Mouse (Mus musculus) neural tube, embryonic 12.5 days (tissue): ENCODE measurements at regions not wholly inside any gene's neighbourhood (a gene's known extent, or its start where the extent isn't known, plus 50 kb on each side); places are given as distances from the start of the nearest gene placed in this dataset.
"Not testable (repeated sequence)": the region's sequence is repeated elsewhere in the genome, so short reads cannot be mapped to it uniquely, and the experiment has no call there.

Experiments
- ATAC-seq: fragments of 200-750 bp; cut with Nextera tagmentation; 2 replicates; pipeline ENCODE4 v1.8.0; 2017; ENCODE audit warnings: low read depth, mild to moderate bottlenecking, moderate TSS enrichment, moderate library complexity; ENCODE audit not compliant: low FRiP score
- H3K27ac ChIP-seq: fragments of 300-500 bp; sonication (generic); 2 replicates; pipeline ENCODE4 v1.5.1; 2016
- H3K27me3 ChIP-seq: fragments of 300-500 bp; sonication (generic); replicated peaks from 2 replicates; pipeline ENCODE4 v1.6.1; 2016; ENCODE audit warnings: mild to moderate bottlenecking
- H3K36me3 ChIP-seq: fragments of 300-500 bp; sonication (generic); 2 replicates; pipeline ENCODE4 v1.6.1; 2016; ENCODE audit warnings: mild to moderate bottlenecking
- H3K4me1 ChIP-seq: fragments of 300-500 bp; sonication (generic); 2 replicates; pipeline ENCODE4 v1.6.1; 2016
- H3K4me2 ChIP-seq: fragments of 300-500 bp; sonication (generic); replicated peaks from 2 replicates; pipeline ENCODE4 v1.6.1; 2016; ENCODE audit warnings: mild to moderate bottlenecking
- H3K4me3 ChIP-seq: fragments of 300-500 bp; sonication (generic); 2 replicates; pipeline ENCODE4 v1.5.1; 2016
- H3K9ac ChIP-seq: fragments of 300-500 bp; sonication (generic); 2 replicates; pipeline ENCODE4 v1.6.1; 2016; ENCODE audit warnings: mild to moderate bottlenecking
- H3K9me3 ChIP-seq: fragments of 300-500 bp; sonication (generic); 2 replicates; pipeline ENCODE4 v1.6.1; 2016; ENCODE audit warnings: mild to moderate bottlenecking
- WGBS: fragments of 180-500 bp; shearing (Covaris S2); methylation state at CpG from one replicate; pipeline ENCODE4 v1.1.7; 2016; 5-methylcytosine and 5-hydroxymethylcytosine counted together

GRCm38 (mm10) chrX:75734628-75735302 is 140.2 kb downstream of the Pls3 start:
- H3K4me1 ChIP-seq, H3K4me2 ChIP-seq, ATAC-seq, H3K27me3 ChIP-seq, H3K27ac ChIP-seq, H3K36me3 ChIP-seq, H3K9ac ChIP-seq, H3K4me3 ChIP-seq, H3K9me3 ChIP-seq: not testable (repeated sequence)
- WGBS = 61% methylated on average over 11 of the region's 13 CpGs

- H3K9me3 ChIP-seq, H3K36me3 ChIP-seq, H3K27me3 ChIP-seq, H3K4me1 ChIP-seq, H3K4me2 ChIP-seq, H3K9ac ChIP-seq, H3K27ac ChIP-seq, H3K4me3 ChIP-seq, ATAC-seq: not testable (repeated sequence)
- whole genome bisulfite sequencing = 56% methylated on average over 11 of the region's 11 CpGs
These were observed 141.3 kb downstream of the Pls3 start for GRCm38 (mm10) chrX:75733651-75734050.

GRCm38 (mm10) chrX:75729791-75730190 is 145.2 kb downstream of the Pls3 start:
- not testable (repeated sequence) for H3K27ac ChIP-seq, ATAC-seq, H3K36me3 ChIP-seq, H3K9ac ChIP-seq, H3K4me2 ChIP-seq, H3K9me3 ChIP-seq, H3K27me3 ChIP-seq, H3K4me1 ChIP-seq, H3K4me3 ChIP-seq
- WGBS = 66% methylated on average over 12 of the region's 12 CpGs

GRCm38 (mm10) chrX:75728507-75728906 is 146.5 kb downstream of the Pls3 start:
- Histone ChIP-seq H3K4me3 (no peak overlapping the region), H3K4me1 (no peaks in the 10 kb centered on the region), H3K4me2 (no peak overlapping the region), H3K9me3 (no peaks in the 10 kb centered on the region), H3K27me3 (no peaks in the 10 kb centered on the region), H3K27ac (no peak overlapping the region), H3K36me3 (peaks cover 9% of the 10 kb centered on the region), H3K9ac (no peak overlapping the region)
- WGBS = 72% methylated on average over 4 of the region's 4 CpGs
- no peak for ATAC-seq

- WGBS = 79% methylated on average over 39 of the region's 39 CpGs
- H3K4me1 ChIP-seq, H3K9ac ChIP-seq, H3K4me3 ChIP-seq, H3K36me3 ChIP-seq, H3K27ac ChIP-seq, H3K4me2 ChIP-seq, H3K9me3 ChIP-seq, H3K27me3 ChIP-seq: not testable (repeated sequence)
- 0 out of 2 replicates have a peak, but pooled peaks have one; percentile 29 for ATAC-seq
These were observed 145.5 kb upstream of the Rab39b start for GRCm38 (mm10) chrX:75723542-75723941.

GRCm38 (mm10) chrX:75699949-75700348 is 121.9 kb upstream of the Rab39b start:
- ATAC-seq = no peak
- 36% methylated on average over 1 of the region's 1 CpGs for WGBS
- H3K27ac ChIP-seq = no peak overlapping the region

GRCm38 (mm10) chrX:75675271-75675670 is 97.2 kb upstream of the Rab39b start:
- not testable (repeated sequence) for H3K9me3 ChIP-seq, H3K4me3 ChIP-seq, H3K4me1 ChIP-seq, H3K36me3 ChIP-seq, H3K27ac ChIP-seq, H3K4me2 ChIP-seq, H3K9ac ChIP-seq, H3K27me3 ChIP-seq, ATAC-seq
- 96% methylated on average over 8 of the region's 8 CpGs for WGBS

More at GRCm38 (mm10) chrX:75699949-75700348, 121.9 kb upstream of the Rab39b start:
- H3K4me2 ChIP-seq = no peak overlapping the region
- H3K9me3 ChIP-seq = no peaks in the 10 kb centered on the region
- no peak overlapping the region for H3K4me3 ChIP-seq
- no peaks in the 10 kb centered on the region for H3K4me1 ChIP-seq
- no peaks in the 10 kb centered on the region for H3K27me3 ChIP-seq
- H3K9ac ChIP-seq = no peak overlapping the region
- no peaks in the 10 kb centered on the region for H3K36me3 ChIP-seq

- ATAC-seq = peak; percentile 97
- H3K4me1 ChIP-seq = no peaks in the 10 kb centered on the region
- H3K27ac ChIP-seq = no peak overlapping the region
- H3K36me3 ChIP-seq = no peaks in the 10 kb centered on the region
- no peak overlapping the region for H3K9ac ChIP-seq
- H3K9me3 ChIP-seq = no peaks in the 10 kb centered on the region
- H3K27me3 ChIP-seq = no peaks in the 10 kb centered on the region
- 8% methylated on average over 23 of the region's 23 CpGs for WGBS
- H3K4me2 ChIP-seq = peak overlapping the region; percentile 33; the same call in 1 of the 2 replicates
- no peak overlapping the region for H3K4me3 ChIP-seq
These were observed 96.1 kb upstream of the Rab39b start for GRCm38 (mm10) chrX:75673920-75674665.

- H3K4me1 ChIP-seq = no peaks in the 10 kb centered on the region
- H3K9ac ChIP-seq = no peak overlapping the region
- no peak for ATAC-seq
- no peaks in the 10 kb centered on the region for H3K27me3 ChIP-seq
- no peaks in the 10 kb centered on the region for H3K9me3 ChIP-seq
- 48% methylated on average over 13 of the region's 13 CpGs for WGBS
- peak overlapping the region; percentile 35 for H3K4me2 ChIP-seq
- H3K4me3 ChIP-seq = no peak overlapping the region
- H3K36me3 ChIP-seq = no peaks in the 10 kb centered on the region
- no peak overlapping the region for H3K27ac ChIP-seq
These were observed 95.5 kb upstream of the Rab39b start for GRCm38 (mm10) chrX:75673586-75673919.

- H3K9me3 ChIP-seq = no peaks in the 10 kb centered on the region
- H3K4me1 ChIP-seq = no peaks in the 10 kb centered on the region
- no peaks in the 10 kb centered on the region for H3K27me3 ChIP-seq
- peak overlapping the region; percentile 35 for H3K4me2 ChIP-seq
- H3K27ac ChIP-seq = no peak overlapping the region
- H3K9ac ChIP-seq = no peak overlapping the region
- 85% methylated on average over 13 of the region's 13 CpGs for WGBS
- ATAC-seq = no peak
- no peak overlapping the region for H3K4me3 ChIP-seq
- H3K36me3 ChIP-seq = no peaks in the 10 kb centered on the region
These were observed 94.9 kb upstream of the Rab39b start for GRCm38 (mm10) chrX:75672976-75673375.

- Histone ChIP-seq H3K4me1 (no peaks in the 10 kb centered on the region), H3K27ac (no peak overlapping the region), H3K4me2 (no peak overlapping the region), H3K9me3 (no peaks in the 10 kb centered on the region), H3K27me3 (no peaks in the 10 kb centered on the region), H3K36me3 (no peaks in the 10 kb centered on the region), H3K4me3 (no peak overlapping the region), H3K9ac (no peak overlapping the region)
- no peak for ATAC-seq
- WGBS = 94% methylated on average over 4 of the region's 4 CpGs
These were observed 89.6 kb upstream of the Rab39b start for GRCm38 (mm10) chrX:75667636-75668035.

GRCm38 (mm10) chrX:75643402-75643801 is 65.4 kb upstream of the Rab39b start:
- no peak overlapping the region for H3K27ac ChIP-seq
- H3K4me3 ChIP-seq = no peak overlapping the region
- no peak for ATAC-seq
- no peaks in the 10 kb centered on the region for H3K36me3 ChIP-seq
- no peak overlapping the region for H3K4me2 ChIP-seq
- no peaks in the 10 kb centered on the region for H3K4me1 ChIP-seq
- no peak overlapping the region for H3K9ac ChIP-seq
- WGBS = 89% methylated on average over 7 of the region's 7 CpGs
- H3K9me3 ChIP-seq = no peaks in the 10 kb centered on the region
- H3K27me3 ChIP-seq = no peaks in the 10 kb centered on the region
